In genomic region chr19:42144541-42145167, GRCm38 (mm10) we compare ENCODE assay signal across 9 mouse cellular contexts. TPM values are rescaled to one million over a fixed set of nuclear protein-coding genes. Genes with fewer than 3 reads are reported as not detected.
DNase-seq lines count a peak whose midpoint lies in the region; ATAC-seq and TF ChIP-seq lines count a peak whose summit lies in the region.
"Had no signal": no experiment of that assay in that cellular context is flagged by ENCODE, and none has a peak within 500 bp of the region (broad histone marks: within the 10 kb centered on the region; RNA-seq: fewer than 3 reads in every experiment).

No protein-coding gene starts in this region.

- ATAC-seq in lung, embryonic 14.5 days (ENCODE audit: insufficient read depth): no peak
- ATAC-seq in activated CD4-positive, CD25-positive, alpha-beta regulatory T cell, adult 4 months: no peak

- no peak overlapping the region for H3K4me2 ChIP-seq in lung, embryonic 14.5 days

- no peaks in the 10 kb centered on the region for H3K9me3 ChIP-seq in lung, embryonic 14.5 days (ENCODE audit: low read depth, low read length)

- H3K27me3 ChIP-seq in lung, embryonic 14.5 days (ENCODE audit: insufficient read depth, low read length): no peaks in the 10 kb centered on the region

- H3K4me3 ChIP-seq in gastrocnemius, adult 2 months: no peak overlapping the region; the same call in 1 of the 2 replicates
- no peak overlapping the region for H3K4me3 ChIP-seq in lung, embryonic 14.5 days (ENCODE audit: low read depth, low read length)

- peaks cover 10% of the 10 kb centered on the region for H3K4me1 ChIP-seq in lung, embryonic 14.5 days (ENCODE audit: insufficient read depth)

- 20% methylated on average over 8 of the region's 8 CpGs for WGBS in lung, embryonic 14.5 days

- no peaks in the 10 kb centered on the region; the same call in 1 of the 2 replicates for H3K36me3 ChIP-seq in lung, embryonic 14.5 days (ENCODE audit: insufficient read depth)

- TF ChIP-seq CTCF in gastrocnemius, adult 2 months (IDR thresholded peaks at IDR 0.05): peak; percentile 82
- TF ChIP-seq CTCF in lung, embryonic 14.5 days (IDR thresholded peaks at IDR 0.05; ENCODE audit: low read depth): peak; percentile 82

- peak overlapping the region; percentile 95 for H3K27ac ChIP-seq in gastrocnemius, adult 2 months
- H3K27ac ChIP-seq in lung, embryonic 14.5 days (ENCODE audit: low read depth): peak overlapping the region; percentile 76
- H3K27ac ChIP-seq: macrophage had no signal

- DNase-seq in 416B (ENCODE audit: low read depth) (peak; percentile 89), ES-CJ7 (ENCODE audit: low read depth, low spot score) (peak; percentile 90)
- DNase-seq in cerebellum, adult 18-20 months: peak; percentile 79 to 88
- peak; percentile 90 for DNase-seq in gastrocnemius, adult 2 months
- peak; percentile 90 to 98 for DNase-seq in kidney, postnatal 25 days
- DNase-seq in lung, embryonic 14.5 days: peak; percentile 96
- DNase-seq in right cerebral cortex, postnatal 4 days: peak; percentile 98

- H3K9ac ChIP-seq in lung, embryonic 14.5 days: no peak overlapping the region

- intact Hi-C loops in gastrocnemius, adult 2 months (cut with DNase I): no loop called here

RNA-seq across cellular contexts. Expression of gene Marveld1, which starts 2.5 kb away (rescaled TPM):
- total RNA-seq in gastrocnemius, adult 2 months (2021): 1 to 10 TPM; 4.8 to 7.2 TPM
- polyA plus RNA-seq in lung, embryonic 14.5 days (2014; fragmentation: Nextera tagmentation; extraction: Ambion mirVana): 18.6 and 25.4 TPM in 2 replicates
- 1 to 10 TPM; 5.7 to 6.5 TPM for polyA plus RNA-seq in activated CD4-positive, CD25-positive, alpha-beta regulatory T cell, adult 4 months (2017; shearing (Covaris generic))

RNA-seq across cellular contexts. Expression of gene Avpi1, which starts 15.8 kb away (rescaled TPM):
- 1 to 10 TPM; 8.7 to 9.0 TPM for total RNA-seq in gastrocnemius, adult 2 months (2021)
- 44.3 and 51.6 TPM in 2 replicates for polyA plus RNA-seq in lung, embryonic 14.5 days (2014; fragmentation: Nextera tagmentation; extraction: Ambion mirVana)
- 1 to 10 TPM; 9.2 to 9.7 TPM for polyA plus RNA-seq in activated CD4-positive, CD25-positive, alpha-beta regulatory T cell, adult 4 months (2017; shearing (Covaris generic))

RNA-seq across cellular contexts. Expression of gene Zfyve27, which starts 19.1 kb away (rescaled TPM):
- total RNA-seq in gastrocnemius, adult 2 months (2021): 10 to 100 TPM; 13.0 to 14.4 TPM
- polyA plus RNA-seq in lung, embryonic 14.5 days (2014; fragmentation: Nextera tagmentation; extraction: Ambion mirVana): 15.2 and 16.8 TPM in 2 replicates
- 10 to 100 TPM; 13.9 to 15.2 TPM for polyA plus RNA-seq in activated CD4-positive, CD25-positive, alpha-beta regulatory T cell, adult 4 months (2017; shearing (Covaris generic))

RNA-seq across cellular contexts. Expression of gene Pi4k2a, which starts 54.4 kb away (rescaled TPM):
- 10 to 100 TPM; 11.9 to 12.8 TPM for total RNA-seq in gastrocnemius, adult 2 months (2021)
- 32.8 and 34.3 TPM in 2 replicates for polyA plus RNA-seq in lung, embryonic 14.5 days (2014; fragmentation: Nextera tagmentation; extraction: Ambion mirVana)
- 10 to 100 TPM in 1 of 2 experiments, 1 to 10 TPM in 1; 8.1 to 12.4 TPM for polyA plus RNA-seq in activated CD4-positive, CD25-positive, alpha-beta regulatory T cell, adult 4 months (2017; shearing (Covaris generic))

RNA-seq across cellular contexts. Expression of gene Sfrp5, which starts 57.4 kb away (rescaled TPM):
- total RNA-seq in gastrocnemius, adult 2 months (2021): 1 to 10 TPM; 4.2 to 5.6 TPM
- polyA plus RNA-seq in lung, embryonic 14.5 days (2014; fragmentation: Nextera tagmentation; extraction: Ambion mirVana): 0.28 and 1.0 TPM in 2 replicates
- not detected for polyA plus RNA-seq in activated CD4-positive, CD25-positive, alpha-beta regulatory T cell, adult 4 months (2017; shearing (Covaris generic))
